Mouse (Mus musculus): ENCODE measurements around the gene Tprg.

The Tprg gene

GRCm38 (mm10) chr16:25286517-25286916 lies at the start of gene Tprg:
Tprg (plus strand) TSS chr16:25286817.
- DNase-seq (ENCODE audit: low read depth, low spot score), result no peak

- DNase-seq (ENCODE audit: low read depth, low spot score), result no peak
Observed at GRCm38 (mm10) chr16:25238274-25239050, 48.2 kb upstream of the Tprg start.

GRCm38 (mm10) chr16:25248889-25249288 lies 37.7 kb upstream of the Tprg start:
- DNase-seq (ENCODE audit: low read depth, low spot score), result peak; percentile 31

GRCm38 (mm10) chr16:25250129-25250749 lies 36.4 kb upstream of the Tprg start:
- DNase-seq (ENCODE audit: low read depth, low spot score), result peak; percentile 14

GRCm38 (mm10) chr16:25251080-25251479 lies 35.5 kb upstream of the Tprg start:
- no peak for DNase-seq (ENCODE audit: low read depth, low spot score)

- DNase-seq (ENCODE audit: low read depth, low spot score), result no peak
Observed at GRCm38 (mm10) chr16:25254646-25255045, 32.0 kb upstream of the Tprg start.

- no peak for DNase-seq (ENCODE audit: low read depth, low spot score)
Observed at GRCm38 (mm10) chr16:25255186-25255585, 31.4 kb upstream of the Tprg start.

- DNase-seq (ENCODE audit: low read depth, low spot score), result no peak
Observed at GRCm38 (mm10) chr16:25255603-25256260, 30.9 kb upstream of the Tprg start.

GRCm38 (mm10) chr16:25262306-25262705 lies 24.3 kb upstream of the Tprg start:
- DNase-seq (ENCODE audit: low read depth, low spot score), result no peak

GRCm38 (mm10) chr16:25262965-25263364 lies 23.7 kb upstream of the Tprg start:
- no peak for DNase-seq (ENCODE audit: low read depth, low spot score)

GRCm38 (mm10) chr16:25263520-25264149 lies 23.0 kb upstream of the Tprg start:
- peak; percentile 86 for DNase-seq (ENCODE audit: low read depth, low spot score)

- no peak for DNase-seq (ENCODE audit: low read depth, low spot score)
Observed at GRCm38 (mm10) chr16:25265177-25265576, 21.4 kb upstream of the Tprg start.

GRCm38 (mm10) chr16:25268276-25268675 lies 18.3 kb upstream of the Tprg start:
- DNase-seq (ENCODE audit: low read depth, low spot score), result no peak

- DNase-seq (ENCODE audit: low read depth, low spot score), result no peak
Observed at GRCm38 (mm10) chr16:25282563-25282962, 4.1 kb upstream of the Tprg start.

- DNase-seq (ENCODE audit: low read depth, low spot score), result no peak
Observed at GRCm38 (mm10) chr16:25293753-25294152, 7.1 kb downstream of the Tprg start.

GRCm38 (mm10) chr16:25295546-25295945 lies 8.9 kb downstream of the Tprg start:
- no peak for DNase-seq (ENCODE audit: low read depth, low spot score)

GRCm38 (mm10) chr16:25296746-25297145 lies 10.1 kb downstream of the Tprg start:
- no peak for DNase-seq (ENCODE audit: low read depth, low spot score)

- DNase-seq (ENCODE audit: low read depth, low spot score), result no peak
Observed at GRCm38 (mm10) chr16:25298204-25298603, 11.6 kb downstream of the Tprg start.

GRCm38 (mm10) chr16:25302616-25303015 lies 16.0 kb downstream of the Tprg start:
- DNase-seq (ENCODE audit: low read depth, low spot score), result no peak

GRCm38 (mm10) chr16:25314006-25314405 lies 27.4 kb downstream of the Tprg start:
- no peak for DNase-seq (ENCODE audit: low read depth, low spot score)

GRCm38 (mm10) chr16:25315090-25315489 lies 28.5 kb downstream of the Tprg start:
- no peak for DNase-seq (ENCODE audit: low read depth, low spot score)

- DNase-seq (ENCODE audit: low read depth, low spot score), result no peak
Observed at GRCm38 (mm10) chr16:25325631-25326238, 39.1 kb downstream of the Tprg start.

Data from CD4-positive, CD25-positive, alpha-beta regulatory T cell, adult 2 months (primary cell).